Mouse (Mus musculus) midbrain, postnatal 0 days (tissue): ENCODE measurements around the gene Clcn3. TPM values are rescaled to one million over a fixed set of nuclear protein-coding genes. Genes with fewer than 3 reads are reported as not detected.

Experiments
- ATAC-seq: fragments of 200-750 bp; cut with Nextera tagmentation; 2 replicates; pipeline ENCODE4 v1.8.0; 2017; ENCODE audit warnings: moderate number of reproducible peaks, mild to moderate bottlenecking, moderate TSS enrichment, moderate library complexity; ENCODE audit not compliant: low FRiP score
- DNase-seq: peaks from one replicate; pipeline ENCODE4 v3.0.0-alpha.2; 2015; ENCODE audit warnings: low spot score
- H3K27ac ChIP-seq: fragments of 300-500 bp; sonication (generic); 2 replicates; pipeline ENCODE4 v1.5.1; 2014; ENCODE audit warnings: low read depth, mild to moderate bottlenecking, low read length, mixed read lengths
- H3K27me3 ChIP-seq: fragments of 300-500 bp; sonication (generic); 2 replicates; pipeline ENCODE4 v1.6.1; 2014; ENCODE audit warnings: low read length, control low read depth, mixed read lengths; ENCODE audit not compliant: insufficient read depth
- H3K36me3 ChIP-seq: fragments of 300-500 bp; sonication (generic); 2 replicates; pipeline ENCODE4 v1.6.1; 2014; ENCODE audit warnings: low read length, control low read depth, mixed read lengths; ENCODE audit not compliant: insufficient read depth
- H3K4me1 ChIP-seq: fragments of 300-500 bp; sonication (generic); 2 replicates; pipeline ENCODE4 v1.6.1; 2014; ENCODE audit warnings: mild to moderate bottlenecking, control low read depth, antibody characterized with exemption, low read length, mixed read lengths; ENCODE audit not compliant: insufficient read depth
- H3K4me2 ChIP-seq: fragments of 300-500 bp; sonication (generic); 2 replicates; pipeline ENCODE4 v1.6.1; 2014; ENCODE audit warnings: low read depth, mild to moderate bottlenecking, low read length, mixed read lengths; ENCODE audit not compliant: poor library complexity, severe bottlenecking
- H3K4me3 ChIP-seq: fragments of 300-500 bp; sonication (generic); 2 replicates; pipeline ENCODE4 v1.5.1; 2014; ENCODE audit warnings: low read depth, mild to moderate bottlenecking, low read length, moderate library complexity
- H3K9ac ChIP-seq: fragments of 300-500 bp; sonication (generic); replicated peaks from 2 replicates; pipeline ENCODE4 v1.6.1; 2014; ENCODE audit warnings: mild to moderate bottlenecking, low read length, moderate library complexity, mixed read lengths; ENCODE audit not compliant: poor library complexity, severe bottlenecking
- H3K9me3 ChIP-seq: fragments of 300-500 bp; sonication (generic); 2 replicates; pipeline ENCODE4 v1.6.1; 2016; ENCODE audit warnings: low read length, control low read depth
- CTCF ChIP-seq: IDR thresholded peaks from 2 replicates; pipeline ENCODE4 v1.5.1; 2016; ENCODE audit warnings: antibody characterized with exemption, mild to moderate bottlenecking
- WGBS: fragments of 180-500 bp; shearing (Covaris S2); extraction: QIAGEN DNeasy Blood & Tissue Kit; methylation state at CpG from one replicate; pipeline ENCODE4 v1.1.7; 2014; 5-methylcytosine and 5-hydroxymethylcytosine counted together
- polyA plus RNA-seq: library from polyadenylated mRNA; unstranded; fragments of >200 nt; fragmentation: Nextera tagmentation; extraction: Ambion mirVana; gene quantifications from 2 replicates; pipeline ENCODE4 v1.2.1, GENCODE M21; 2015
- total RNA-seq: library from RNA; depleted of rRNA; stranded (reverse); fragments of >200 nt; gene quantifications from 2 replicates; pipeline ENCODE4 v1.2.3, GENCODE M21; 2014

Clcn3 gene
- total and polyA plus RNA-seq, 2 experiments from 2014 or later, result 79.5 to 96.5 TPM

- ATAC-seq, result no peak
- 62% methylated on average over 4 of the region's 4 CpGs for WGBS
These were observed 11.3 kb downstream of the Clcn3 start for GRCm38 (mm10) chr8:60971808-60972207.

GRCm38 (mm10) chr8:60969091-60969490 is 14.0 kb downstream of the Clcn3 start:
- Histone ChIP-seq H3K4me2 (no peak overlapping the region), H3K27me3 (no peaks in the 10 kb centered on the region), H3K36me3 (no peaks in the 10 kb centered on the region), H3K4me1 (no peaks in the 10 kb centered on the region), H3K9me3 (no peaks in the 10 kb centered on the region), H3K4me3 (no peak overlapping the region), H3K9ac (no peak overlapping the region), H3K27ac (no peak overlapping the region)
- no peak for DNase-seq
- ATAC-seq, result no peak
- no peak for TF ChIP-seq CTCF
- WGBS, result 63% methylated on average over 2 of the region's 2 CpGs

More at GRCm38 (mm10) chr8:60971808-60972207, 11.3 kb downstream of the Clcn3 start:
- Histone ChIP-seq H3K4me2 (no peak overlapping the region), H3K9ac (no peak overlapping the region), H3K36me3 (no peaks in the 10 kb centered on the region), H3K27me3 (no peaks in the 10 kb centered on the region), H3K27ac (no peak overlapping the region), H3K4me1 (no peaks in the 10 kb centered on the region), H3K4me3 (no peak overlapping the region), H3K9me3 (no peaks in the 10 kb centered on the region)
- peak; percentile 34 for DNase-seq
- TF ChIP-seq CTCF, result no peak

- no peak overlapping the region for H3K27ac ChIP-seq
- H3K27me3 ChIP-seq, result no peaks in the 10 kb centered on the region
- H3K9me3 ChIP-seq, result no peaks in the 10 kb centered on the region
- no peaks in the 10 kb centered on the region for H3K4me1 ChIP-seq
- TF ChIP-seq CTCF, result no peak
- H3K9ac ChIP-seq, result no peak overlapping the region
- no peak overlapping the region for H3K4me2 ChIP-seq
- 56% methylated on average over 3 of the region's 3 CpGs for WGBS
- no peaks in the 10 kb centered on the region for H3K36me3 ChIP-seq
- DNase-seq (no peak), ATAC-seq (no peak)
- H3K4me3 ChIP-seq, result no peak overlapping the region
These were observed 17.4 kb downstream of the Clcn3 start for GRCm38 (mm10) chr8:60965741-60966140.

- no peak overlapping the region for H3K27ac ChIP-seq
- ATAC-seq, result no peak
- no peaks in the 10 kb centered on the region for H3K4me1 ChIP-seq
- 74% methylated on average over 6 of the region's 6 CpGs for WGBS
- DNase-seq, result no peak
- TF ChIP-seq CTCF, result no peak
- no peaks in the 10 kb centered on the region for H3K36me3 ChIP-seq
- H3K4me3 ChIP-seq, result no peak overlapping the region
- H3K4me2 ChIP-seq, result no peak overlapping the region
- no peak overlapping the region for H3K9ac ChIP-seq
- H3K9me3 ChIP-seq, result no peaks in the 10 kb centered on the region
- no peaks in the 10 kb centered on the region for H3K27me3 ChIP-seq
These were observed 17.8 kb downstream of the Clcn3 start for GRCm38 (mm10) chr8:60965306-60965705.

- H3K27ac ChIP-seq, result no peak overlapping the region
- no peak overlapping the region for H3K9ac ChIP-seq
- no peaks in the 10 kb centered on the region for H3K27me3 ChIP-seq
- no peak overlapping the region for H3K4me2 ChIP-seq
- no peak for TF ChIP-seq CTCF
- 83% methylated on average over 4 of the region's 4 CpGs for WGBS
- H3K4me3 ChIP-seq, result no peak overlapping the region
- H3K4me1 ChIP-seq, result no peaks in the 10 kb centered on the region
- H3K9me3 ChIP-seq, result no peaks in the 10 kb centered on the region
- no peaks in the 10 kb centered on the region for H3K36me3 ChIP-seq
- no peak for DNase-seq
- ATAC-seq, result no peak
These were observed 18.6 kb downstream of the Clcn3 start for GRCm38 (mm10) chr8:60964518-60964917.

- DNase-seq (no peak), ATAC-seq (no peak)
- TF ChIP-seq CTCF, result no peak
- Histone ChIP-seq H3K9ac (no peak overlapping the region), H3K4me2 (no peak overlapping the region), H3K27me3 (no peaks in the 10 kb centered on the region), H3K4me1 (no peaks in the 10 kb centered on the region), H3K4me3 (no peak overlapping the region), H3K9me3 (no peaks in the 10 kb centered on the region), H3K27ac (no peak overlapping the region), H3K36me3 (no peaks in the 10 kb centered on the region)
- 73% methylated on average over 2 of the region's 2 CpGs for WGBS
These were observed 19.2 kb downstream of the Clcn3 start for GRCm38 (mm10) chr8:60963931-60964330.
